Mouse (Mus musculus) CH12.LX (cell line): ENCODE measurements around the gene C1qtnf7. TPM values are rescaled to one million over a fixed set of nuclear protein-coding genes. Genes with fewer than 3 reads are reported as not detected.

Source experiments
- DNase-seq: peaks from one replicate; pipeline ENCODE4 v3.0.0-alpha.2; 2013; ENCODE audit errors: extremely low read depth
- H3K27ac ChIP-seq: 2 replicates; pipeline ENCODE4 v1.5.1; 2012; ENCODE audit warnings: low read depth, mild to moderate bottlenecking, control low read depth, moderate library complexity; ENCODE audit not compliant: insufficient read depth
- H3K27me3 ChIP-seq: replicated peaks from 2 replicates; pipeline ENCODE3; 2012; ENCODE audit warnings: inconsistent platforms
- H3K36me3 ChIP-seq, 2 experiments: replicated peaks in 1 of 2; 2 replicates each; pipeline versions ENCODE3 to v1.6.1; 2012; ENCODE audit warnings: inconsistent platforms in 1 of 2, low read length in 1 of 2, mild to moderate bottlenecking in 1 of 2, mixed read lengths in 1 of 2, moderate library complexity in 1 of 2; ENCODE audit not compliant: control insufficient read depth in 1 of 2, insufficient read depth in 1 of 2
- H3K4me1 ChIP-seq, 2 experiments: 2 replicates each; pipeline ENCODE4 v1.6.1; 2012; ENCODE audit warnings: inconsistent platforms in 1 of 2, moderate library complexity in 1 of 2; ENCODE audit not compliant: insufficient read depth in 2 of 2, control insufficient read depth in 1 of 2
- H3K4me2 ChIP-seq: 2 replicates; pipeline ENCODE4 v1.6.1; 2012; ENCODE audit warnings: low read depth, mild to moderate bottlenecking, control low read depth; ENCODE audit not compliant: poor library complexity, insufficient read depth, severe bottlenecking
- H3K4me3 ChIP-seq, 3 experiments: fragments of 150-350 bp in 1 of 3; sonication (generic) in 1 of 3; replicated peaks in 1 of 3; 2 replicates each; pipeline versions ENCODE3 to v1.5.1; 2011 to 2012; ENCODE audit warnings: low read depth in 2 of 3, low read length in 2 of 3, mild to moderate bottlenecking in 2 of 3, moderate library complexity in 2 of 3, control low read depth in 1 of 3, improper control_type of control experiment in 1 of 3, inconsistent platforms in 1 of 3, mixed read lengths in 1 of 3; ENCODE audit not compliant: poor library complexity in 1 of 3
- H3K79me2 ChIP-seq: replicated peaks from 2 replicates; pipeline ENCODE4 v1.6.1; 2012; ENCODE audit warnings: mild to moderate bottlenecking, moderate library complexity; ENCODE audit not compliant: control insufficient read depth, poor library complexity, insufficient read depth, severe bottlenecking; ENCODE audit errors: extremely low read depth
- H3K9ac ChIP-seq: 2 replicates; pipeline ENCODE4 v1.6.1; 2012; ENCODE audit warnings: low read depth, mild to moderate bottlenecking, control low read depth, moderate library complexity; ENCODE audit not compliant: insufficient read depth
- H3K9me3 ChIP-seq: replicated peaks from 2 replicates; pipeline ENCODE3; 2012; ENCODE audit warnings: low read length, inconsistent platforms, mixed read lengths
- BHLHE40 ChIP-seq: IDR thresholded peaks from 2 replicates; pipeline ENCODE4 v1.6.1; 2011; ENCODE audit warnings: mild to moderate bottlenecking, low read depth, low read length, improper control_type of control experiment
- CHD2 ChIP-seq: IDR thresholded peaks from 2 replicates; pipeline ENCODE4 v1.6.1; 2011; ENCODE audit warnings: low read length, improper control_type of control experiment
- CTCF ChIP-seq, 2 experiments: IDR thresholded peaks in 1 of 2; conservative IDR thresholded peaks in 1 of 2; 2 replicates each; pipeline ENCODE4 v1.5.1; 2011 to 2012; ENCODE audit warnings: low read depth in 2 of 2, low read length in 2 of 2, improper control_type of control experiment in 1 of 2, inconsistent platforms in 1 of 2, mild to moderate bottlenecking in 1 of 2, moderate library complexity in 1 of 2
- HCFC1 ChIP-seq: IDR thresholded peaks from 2 replicates; pipeline ENCODE4 v1.6.1; 2012; ENCODE audit warnings: low read depth, mild to moderate bottlenecking, inconsistent platforms, low read length, improper control_type of control experiment
- JUN ChIP-seq: IDR thresholded peaks from 2 replicates; pipeline ENCODE4 v1.6.1; 2011; ENCODE audit warnings: low read depth, mild to moderate bottlenecking, low read length, improper control_type of control experiment, moderate library complexity; ENCODE audit not compliant: insufficient read depth
- MEF2A ChIP-seq: IDR thresholded peaks from 2 replicates; pipeline ENCODE4 v1.6.1; 2014; ENCODE audit warnings: low read depth, mild to moderate bottlenecking, inconsistent platforms, low read length, improper control_type of control experiment, borderline replicate concordance
- MYC ChIP-seq: IDR thresholded peaks from 2 replicates; pipeline ENCODE4 v1.6.1; 2011; ENCODE audit warnings: low read depth, mild to moderate bottlenecking, improper control_type of control experiment, low read length
- NELFE ChIP-seq: IDR thresholded peaks from 2 replicates; pipeline ENCODE4 v1.6.1; 2011; ENCODE audit warnings: low read depth, low read length, improper control_type of control experiment
- NRF1 ChIP-seq: IDR thresholded peaks from 2 replicates; pipeline ENCODE4 v1.6.1; 2014; ENCODE audit warnings: low read depth, mild to moderate bottlenecking, inconsistent platforms, low read length, improper control_type of control experiment, moderate library complexity
- PAX5 ChIP-seq: IDR thresholded peaks from 2 replicates; pipeline ENCODE4 v1.6.1; 2012; ENCODE audit warnings: low read length, inconsistent platforms, mixed read lengths
- RAD21 ChIP-seq: IDR thresholded peaks from 2 replicates; pipeline ENCODE4 v1.6.1; 2011; ENCODE audit warnings: low read depth, mild to moderate bottlenecking, low read length, improper control_type of control experiment, moderate library complexity
- SMC3 ChIP-seq: IDR thresholded peaks from 2 replicates; pipeline ENCODE4 v1.6.1; 2011; ENCODE audit warnings: low read depth, low read length, improper control_type of control experiment
- TBP ChIP-seq: conservative IDR thresholded peaks from 2 replicates; pipeline ENCODE4 v1.6.1; 2011; ENCODE audit warnings: low read depth, low read length, improper control_type of control experiment
- ZC3H11A ChIP-seq: IDR thresholded peaks from 2 replicates; pipeline ENCODE4 v1.6.1; 2012; ENCODE audit warnings: low read depth, mild to moderate bottlenecking, inconsistent platforms, low read length, improper control_type of control experiment
- ZKSCAN1 ChIP-seq: IDR thresholded peaks from 2 replicates; pipeline ENCODE4 v1.6.1; 2012; ENCODE audit warnings: low read depth, inconsistent platforms, low read length, improper control_type of control experiment, borderline replicate concordance
- dilution Hi-C: fragments of 300-500 bp; cut with MboI; formaldehyde crosslinking; loops from 2 replicates; pipeline ENCODE4 v1.14.3; 2020; ENCODE audit warnings: low sequenced_read_pairs; ENCODE audit not compliant: extremely low pct_unique_long_range_greater_than_20kb, extremely low pct_ligation_motif_present
- in situ Hi-C: fragments of 300-500 bp; cut with MboI; formaldehyde crosslinking; loops from 3 replicates; pipeline ENCODE4 v1.14.3; 2019; ENCODE audit warnings: low sequenced_read_pairs, low pct_ligation_motif_present, low pct_unique_long_range_greater_than_20kb, mixed read lengths
- polyA plus RNA-seq: library from polyadenylated mRNA; unstranded; fragments of >175 nt; gene quantifications from 2 replicates; pipeline ENCODE4 v1.2.1, GENCODE M21; 2012; ENCODE audit warnings: low read depth; ENCODE audit not compliant: insufficient read length
- total RNA-seq, 2 experiments: library from RNA; depleted of rRNA; stranded (reverse); fragments of 300-350 nt in 1 of 2; fragments of >200 nt in 1 of 2; gene quantifications; 2 replicates each; pipeline ENCODE4 v1.2.3; 2012 to 2014

The C1qtnf7 gene
- total and polyA plus RNA-seq, 3 experiments, result not detected

DNA sequence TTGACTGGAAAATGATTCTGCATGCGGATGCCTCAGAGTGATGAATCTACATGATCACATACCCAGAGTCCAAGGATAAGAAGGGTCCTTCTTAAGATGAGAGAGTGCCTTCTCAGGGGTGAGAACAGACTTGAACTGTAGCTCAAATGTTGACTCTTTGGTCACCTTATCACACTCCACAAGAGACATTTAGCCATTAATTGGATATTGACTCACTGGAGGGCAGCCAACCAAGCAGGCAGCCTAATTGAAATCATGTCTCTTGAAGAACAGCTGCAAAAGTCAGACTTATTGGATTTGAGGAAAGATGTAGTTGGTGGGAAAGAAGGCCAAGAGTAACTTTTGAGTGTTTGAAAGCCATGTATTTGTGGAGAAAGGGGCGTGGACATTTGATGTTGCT lies 4.2 kb upstream of the C1qtnf7 start:
- Histone ChIP-seq H3K4me2 (no peak overlapping the region), H3K4me3 (no peak overlapping the region), H3K27me3 (no peaks in the 10 kb centered on the region), H3K4me1 (no peaks in the 10 kb centered on the region; a peak in 1 of 4 replicates), H3K79me2 (no peaks in the 10 kb centered on the region), H3K9me3 (no peaks in the 10 kb centered on the region), H3K36me3 (no peaks in the 10 kb centered on the region), H3K9ac (no peak overlapping the region), H3K27ac (no peak overlapping the region)
- dilution Hi-C loops (no loop called here), in situ Hi-C loops (no loop called here)
- no peak for DNase-seq
- TF ChIP-seq PAX5 (no peak), RAD21 (no peak), TBP (no peak), NRF1 (no peak), NELFE (no peak), ZKSCAN1 (no peak), JUN (no peak), HCFC1 (no peak)

GRCm38 (mm10) chr5:43516491-43516890 lies 1.2 kb downstream of the C1qtnf7 start:
- H3K4me1 ChIP-seq, result 0 out of 4 replicates have a peak, but pooled peaks cover 0 to 2% of the 10 kb centered on the region in 2 experiments
- H3K36me3 ChIP-seq, result no peaks in the 10 kb centered on the region
- no peaks in the 10 kb centered on the region for H3K79me2 ChIP-seq
- TF ChIP-seq CHD2 (no peak), BHLHE40 (peak; percentile 44; the same call in 1 of the 2 replicates), MYC (no peak), ZC3H11A (no peak), SMC3 (no peak), HCFC1 (no peak), NELFE (no peak), CTCF (conservative IDR thresholded peaks at IDR 0.05 in 1 of 2, IDR thresholded peaks at IDR 0.05 in 1 of 2; ENCODE audit: low read depth in 2 of 2, low read length in 2 of 2) (no peak), MEF2A (no peak)
- dilution Hi-C loops (no loop called here), in situ Hi-C loops (no loop called here)
- no peak overlapping the region for H3K4me2 ChIP-seq
- H3K27me3 ChIP-seq, result no peaks in the 10 kb centered on the region
- H3K9ac ChIP-seq, result no peak overlapping the region
- DNase-seq, result no peak
- H3K27ac ChIP-seq, result no peak overlapping the region
- H3K9me3 ChIP-seq, result no peaks in the 10 kb centered on the region
- H3K4me3 ChIP-seq, result no peak overlapping the region
